Mouse (Mus musculus) frontal cortex, adult 2 months (tissue): ENCODE data around the gene Olfr97. TPM values are rescaled to one million over a fixed set of nuclear protein-coding genes. Genes with fewer than 3 reads are reported as not detected.

Source experiments
- DNase-seq, 2 experiments: peaks; one replicate each; pipeline ENCODE4 v3.0.0; 2022; ENCODE audit warnings: low spot score in 1 of 2; ENCODE audit errors: extremely low spot score in 1 of 2
- polyA plus RNA-seq: library from polyadenylated mRNA; depleted of rRNA; stranded (reverse); fragments of >200 nt; gene quantifications from 2 replicates; pipeline ENCODE4 v1.2.3, GENCODE M21; 2012; rRNA removed

The Olfr97 gene
- polyA plus RNA-seq, 1 experiment, result not detected

- peak in 1 of 2 experiments; percentile 36 for DNase-seq
These were observed 40.0 kb downstream of the Olfr97 start for GRCm38 (mm10) chr17:37196845-37197724.

GRCm38 (mm10) chr17:37194782-37195181, 42.3 kb downstream of the Olfr97 start:
- peak in 1 of 2 experiments; percentile 64 for DNase-seq

- DNase-seq, result no peak
These were observed 43.5 kb downstream of the Olfr97 start, which contains the start of gene Ubd for GRCm38 (mm10) chr17:37193656-37194055. Gene Ubd (plus strand): TSS chr17:37193892.

- no peak for DNase-seq
These were observed 44.1 kb downstream of the Olfr97 start for GRCm38 (mm10) chr17:37193032-37193431.

- peak in 1 of 2 experiments; percentile 78 for DNase-seq
These were observed 46.4 kb downstream of the Olfr97 start for GRCm38 (mm10) chr17:37190711-37191110.

- no peak for DNase-seq
These were observed 51.7 kb downstream of the Olfr97 start for GRCm38 (mm10) chr17:37185474-37185873.

Other genes with a start within 250 kb of the Olfr97 start
- 2.8 and 3.3 TPM in 2 replicates for gene H2-M5, start 247.8 kb downstream of the Olfr97 start, polyA plus RNA-seq
- gene Zfp57, start 236.2 kb downstream of the Olfr97 start, polyA plus RNA-seq, result 30.3 and 40.6 TPM in 2 replicates
- 43.8 and 54.7 TPM in 2 replicates for gene Mog, start 213.9 kb downstream of the Olfr97 start, polyA plus RNA-seq
- gene Gabbr1, start 191.4 kb downstream of the Olfr97 start, polyA plus RNA-seq, result 430 and 435 TPM in 2 replicates
- 0.04 TPM in 1 of 2 replicates, not detected in the other for gene Olfr90, start 148.8 kb downstream of the Olfr97 start, polyA plus RNA-seq
- gene Olfr91, start 139.1 kb downstream of the Olfr97 start, polyA plus RNA-seq, result not detected in 2 replicates
- gene Olfr92, start 117.2 kb downstream of the Olfr97 start, polyA plus RNA-seq, result not detected in 2 replicates
- not detected in 2 replicates for gene Olfr93, start 75.8 kb downstream of the Olfr97 start, polyA plus RNA-seq
- not detected in 2 replicates for gene Ubd, start 43.4 kb downstream of the Olfr97 start, polyA plus RNA-seq
- not detected in 2 replicates for gene Olfr94, start 36.3 kb downstream of the Olfr97 start, polyA plus RNA-seq
- gene Olfr95, start 24.2 kb downstream of the Olfr97 start, polyA plus RNA-seq, result not detected in 2 replicates
- gene Olfr96, start 17.2 kb downstream of the Olfr97 start, polyA plus RNA-seq, result not detected in 2 replicates
- gene Olfr98, start 26.4 kb upstream of the Olfr97 start, polyA plus RNA-seq, result not detected in 2 replicates
- 2.4 and 3.0 TPM in 2 replicates for gene H2-M3, start 32.9 kb upstream of the Olfr97 start, polyA plus RNA-seq
- gene Olfr99, start 46.1 kb upstream of the Olfr97 start, polyA plus RNA-seq, result 0.08 TPM in 1 of 2 replicates, not detected in the other
- gene Olfr101, start 67.0 kb upstream of the Olfr97 start, polyA plus RNA-seq, result 0.23 TPM in 1 of 2 replicates, not detected in the other
- 0.08 TPM in 1 of 2 replicates, not detected in the other for gene Olfr102, start 79.7 kb upstream of the Olfr97 start, polyA plus RNA-seq
- not detected in 2 replicates for gene Olfr103, start 102.4 kb upstream of the Olfr97 start, polyA plus RNA-seq
- not detected in 2 replicates for gene Olfr104-ps, start 122.3 kb upstream of the Olfr97 start, polyA plus RNA-seq
- not detected in 2 replicates for gene Olfr105-ps, start 141.7 kb upstream of the Olfr97 start, polyA plus RNA-seq
- gene Olfr106-ps, start 153.1 kb upstream of the Olfr97 start, polyA plus RNA-seq, result not detected in 2 replicates
- gene Olfr107, start 161.9 kb upstream of the Olfr97 start, polyA plus RNA-seq, result not detected in 2 replicates
- not detected in 2 replicates for gene Olfr108, start 208.2 kb upstream of the Olfr97 start, polyA plus RNA-seq
- 0.02 TPM in 1 of 2 replicates, not detected in the other for gene Olfr109, start 221.6 kb upstream of the Olfr97 start, polyA plus RNA-seq
- not detected in 2 replicates for gene H2-M2, start 246.2 kb upstream of the Olfr97 start, polyA plus RNA-seq